Mouse (Mus musculus) embryonic fibroblast, embryonic 13.5 days (primary cell): ENCODE data around the gene 1700030K09Rik.

Source experiments
- CTCF ChIP-seq: IDR thresholded peaks from 2 replicates; pipeline ENCODE4 v1.5.1; 2011; ENCODE audit warnings: mild to moderate bottlenecking, control low read depth, low read length, moderate library complexity, borderline replicate concordance; ENCODE audit not compliant: insufficient read depth
- POLR2A ChIP-seq: IDR thresholded peaks from 2 replicates; pipeline ENCODE4 v1.6.1; 2011; ENCODE audit warnings: low read depth, mild to moderate bottlenecking, control low read depth, low read length, moderate library complexity

- TF ChIP-seq CTCF (no peak), POLR2A (no peak)
Observed at GRCm38 (mm10) chr8:72496217-72496616, 52.5 kb downstream of the 1700030K09Rik start.
